Mouse (Mus musculus): ENCODE measurements around the gene Clec4n.

- TF ChIP-seq CTCF (IDR thresholded peaks at IDR 0.05; ENCODE audit: control insufficient read depth, insufficient read depth, insufficient read length), result no peak
- TF ChIP-seq USF1 (IDR thresholded peaks at IDR 0.05; ENCODE audit: low read depth), result no peak
- TF ChIP-seq FOSL1 (IDR thresholded peaks at IDR 0.05; ENCODE audit: insufficient read depth, low read length, poor library complexity, severe bottlenecking), result no peak
- TF ChIP-seq MYOD1 (IDR thresholded peaks at IDR 0.05; ENCODE audit: control insufficient read depth, insufficient read length, low read depth), result no peak
- no peak for TF ChIP-seq MAX (IDR thresholded peaks at IDR 0.05)
Measured at GRCm38 (mm10) chr6:123211726-123212125, 17.9 kb upstream of the Clec4n start.
